Mouse (Mus musculus) retina, adult 2 months (tissue): Measurements from ENCODE around the gene Gm8206.
"Not testable (repeated sequence)": the region's sequence is repeated elsewhere in the genome, so short reads cannot be mapped to it uniquely, and the experiment has no call there.

Source experiments
- DNase-seq: peaks from one replicate; pipeline ENCODE4 v3.0.0-alpha.2; 2012; ENCODE audit warnings: low read depth, low spot score

Gm8206 gene

GRCm38 (mm10) chr14:6093842-6094241 lies at the start of gene Gm8206:
Gene Gm8206, minus strand, starts transcription at chr14:6093942.
- DNase-seq, result not testable (repeated sequence)

GRCm38 (mm10) chr14:6125707-6126106 lies 32.0 kb upstream of the Gm8206 start, which contains the start of gene Gm3476:
Gene Gm3476, minus strand, starts transcription at chr14:6125807.
- not testable (repeated sequence) for DNase-seq

GRCm38 (mm10) chr14:6108272-6108925 lies 14.7 kb upstream of the Gm8206 start, which contains the start of gene Gm3468:
Gene Gm3468, minus strand, starts transcription at chr14:6108665.
- not testable (repeated sequence) for DNase-seq

- DNase-seq, result not testable (repeated sequence)
Observed at GRCm38 (mm10) chr14:6107500-6107899, 13.8 kb upstream of the Gm8206 start.

GRCm38 (mm10) chr14:6058167-6058566 lies 35.6 kb downstream of the Gm8206 start, which contains the start of gene Gm6337:
Gene Gm6337, minus strand, starts transcription at chr14:6058267.
- not testable (repeated sequence) for DNase-seq

GRCm38 (mm10) chr14:5987136-5987535 lies 106.6 kb downstream of the Gm8206 start:
- not testable (repeated sequence) for DNase-seq

GRCm38 (mm10) chr14:5979037-5979436 lies 114.7 kb downstream of the Gm8206 start, which contains the start of gene Gm3453:
Gene Gm3453, minus strand, starts transcription at chr14:5979137.
- DNase-seq, result not testable (repeated sequence)
